Mouse (Mus musculus) testis, adult 2 months (tissue): Measurements from ENCODE around the gene Trip12.

Source experiments
- CTCF ChIP-seq: fragments of 200-500 bp; IDR thresholded peaks from 2 replicates; pipeline ENCODE4 v1.5.1; 2012; ENCODE audit warnings: low read depth, mild to moderate bottlenecking, inconsistent platforms, low read length, moderate library complexity; ENCODE audit not compliant: control insufficient read depth, insufficient read depth, insufficient replicate concordance
- POLR2A ChIP-seq: fragments of 200-500 bp; IDR thresholded peaks from 2 replicates; pipeline ENCODE4 v1.6.1; 2012; ENCODE audit warnings: low read depth, mild to moderate bottlenecking, inconsistent platforms, low read length, moderate library complexity; ENCODE audit not compliant: control insufficient read depth

DNA sequence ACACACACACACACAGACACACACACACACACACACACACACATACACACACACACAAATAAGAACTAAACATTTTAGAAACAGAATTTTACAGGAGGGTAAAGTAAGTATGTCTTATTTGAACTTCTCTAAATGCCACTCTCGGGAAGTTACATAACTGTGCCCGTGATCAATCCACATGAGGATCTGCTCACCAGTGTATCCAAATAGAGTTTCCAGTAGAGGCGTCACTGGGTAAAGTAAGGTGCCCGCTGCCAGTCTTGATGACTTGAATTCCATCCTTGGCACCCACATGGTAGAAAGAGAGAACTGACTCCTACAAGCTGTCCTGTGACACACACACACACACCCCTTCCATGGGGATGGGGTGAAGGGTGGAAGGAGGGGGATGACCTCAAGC lies 42.6 kb upstream of the Trip12 start:
- no peak for TF ChIP-seq CTCF
- TF ChIP-seq POLR2A = no peak
